Mouse (Mus musculus): Measurements from ENCODE around the gene Tmem59. TPM values are rescaled to one million over a fixed set of nuclear protein-coding genes. Genes with fewer than 3 reads are reported as not detected.

Gene Tmem59
- polyA plus RNA-seq, 1 experiment from 2014 or later, result 321 TPM

DNA sequence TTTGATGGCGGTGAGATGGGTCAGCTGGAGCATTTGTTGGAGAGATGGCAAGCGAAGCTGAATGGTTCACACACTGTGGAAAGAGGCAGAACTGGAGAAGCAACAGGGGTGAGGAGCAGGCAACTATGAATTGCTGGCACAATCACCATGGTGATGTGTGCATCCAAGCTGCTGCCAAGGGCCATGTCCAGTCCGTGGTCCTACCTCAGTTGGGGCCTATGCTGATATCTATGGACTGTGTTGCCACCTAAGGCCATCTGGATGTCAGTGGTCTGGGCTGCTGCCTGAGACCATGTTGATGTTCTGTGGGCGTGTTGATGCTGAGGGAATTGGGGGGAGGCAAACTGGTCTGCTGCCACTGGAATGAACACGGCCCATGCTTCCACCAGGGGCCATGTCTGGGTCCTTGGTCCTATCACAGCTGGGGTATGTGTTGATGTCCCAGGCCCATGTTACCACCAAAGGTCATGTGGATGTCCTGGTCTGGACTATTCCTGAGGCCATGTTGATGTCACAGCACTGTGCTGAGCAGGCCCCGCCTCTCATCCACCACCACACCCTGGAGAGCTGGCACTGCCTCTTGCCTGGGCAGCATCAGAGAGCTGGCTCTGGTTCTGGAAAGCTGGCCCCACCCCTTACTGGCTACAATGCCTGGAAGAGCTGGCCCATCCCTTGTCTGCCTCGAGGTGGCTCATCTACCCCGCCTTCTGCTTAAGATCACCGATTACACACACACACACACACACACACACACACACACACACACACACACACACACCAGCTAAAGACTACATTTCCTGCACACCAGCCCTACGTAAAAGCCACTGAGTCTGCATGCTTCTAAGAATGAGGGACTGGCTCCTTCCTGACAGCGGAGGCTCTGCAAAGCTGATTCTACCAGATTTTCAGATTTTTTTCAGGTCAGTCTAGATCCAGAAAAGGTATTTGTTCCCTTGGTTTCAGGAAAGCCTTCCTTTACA is 45.3 kb downstream of the Tmem59 start:
- Histone ChIP-seq H3K27me3 (ENCODE audit: insufficient read depth, low read length) (no peaks in the 10 kb centered on the region), H3K4me1 (ENCODE audit: insufficient read depth) (no peaks in the 10 kb centered on the region), H3K4me2 (no peak overlapping the region), H3K4me3 (ENCODE audit: low read depth, low read length) (no peak overlapping the region), H3K36me3 (ENCODE audit: insufficient read depth) (no peaks in the 10 kb centered on the region), H3K27ac (ENCODE audit: low read depth) (no peak overlapping the region), H3K9me3 (ENCODE audit: low read depth, low read length) (no peaks in the 10 kb centered on the region), H3K9ac (no peak overlapping the region)
- TF ChIP-seq CTCF (IDR thresholded peaks at IDR 0.05; ENCODE audit: low read depth), result no peak
- DNase-seq, result no peak
- no peak for ATAC-seq (ENCODE audit: insufficient read depth)
- WGBS, result 79% methylated on average over 11 of the region's 11 CpGs

DNA sequence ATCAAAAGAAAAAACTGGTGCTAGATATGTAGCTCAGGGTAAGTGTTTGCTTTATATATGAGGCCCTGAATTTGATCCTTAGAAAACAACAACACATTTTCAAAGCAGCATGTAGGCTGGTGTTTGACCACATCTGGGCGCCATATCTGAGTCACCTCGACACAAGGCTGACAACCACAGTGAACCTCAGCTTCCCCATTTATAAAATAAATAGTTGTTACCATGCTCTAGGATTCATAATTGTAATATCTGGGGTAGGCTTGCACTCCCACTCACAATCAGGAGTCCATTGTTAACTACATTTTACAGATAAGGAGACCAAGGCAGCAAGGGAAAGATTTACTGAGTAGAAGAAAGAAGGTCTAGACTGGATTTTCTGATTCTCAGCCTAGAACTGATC is 48.1 kb downstream of the Tmem59 start:
- Histone ChIP-seq H3K9ac (no peak overlapping the region), H3K9me3 (ENCODE audit: low read depth, low read length) (no peaks in the 10 kb centered on the region), H3K4me3 (ENCODE audit: low read depth, low read length) (no peak overlapping the region), H3K27me3 (ENCODE audit: insufficient read depth, low read length) (no peaks in the 10 kb centered on the region), H3K36me3 (ENCODE audit: insufficient read depth) (no peaks in the 10 kb centered on the region), H3K4me1 (ENCODE audit: insufficient read depth) (no peaks in the 10 kb centered on the region), H3K27ac (ENCODE audit: low read depth) (no peak overlapping the region), H3K4me2 (no peak overlapping the region)
- WGBS, result 70% methylated on average over 2 of the region's 2 CpGs
- no peak for ATAC-seq (ENCODE audit: insufficient read depth)
- no peak for DNase-seq
- TF ChIP-seq CTCF (IDR thresholded peaks at IDR 0.05; ENCODE audit: low read depth), result no peak

DNA sequence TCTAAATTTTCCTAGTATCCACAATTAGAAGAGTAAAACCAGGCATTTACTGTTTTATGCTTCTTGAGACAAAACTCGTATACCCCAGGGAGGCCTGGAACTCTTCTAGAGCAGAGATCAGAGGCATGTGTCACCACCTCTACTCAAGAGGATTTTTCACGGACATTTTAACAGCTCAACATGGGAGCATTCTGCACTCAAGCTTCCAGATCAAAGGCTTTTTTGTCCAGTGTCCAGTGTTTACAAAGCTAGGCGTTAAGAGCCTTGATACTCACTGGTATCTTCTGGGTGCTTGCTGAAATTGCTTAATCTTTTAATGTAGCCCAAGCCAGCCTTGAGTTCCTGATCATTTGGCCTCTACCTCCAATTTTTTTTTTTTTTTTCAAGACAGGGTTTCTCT is 54.0 kb downstream of the Tmem59 start:
- DNase-seq (no peak), ATAC-seq (ENCODE audit: insufficient read depth) (no peak)
- H3K27me3 ChIP-seq (ENCODE audit: insufficient read depth, low read length), result no peaks in the 10 kb centered on the region
- peaks cover 40% of the 10 kb centered on the region for H3K36me3 ChIP-seq (ENCODE audit: insufficient read depth)
- no peaks in the 10 kb centered on the region for H3K9me3 ChIP-seq (ENCODE audit: low read depth, low read length)
- H3K27ac ChIP-seq (ENCODE audit: low read depth), result no peak overlapping the region
- no peak overlapping the region for H3K9ac ChIP-seq
- H3K4me2 ChIP-seq, result no peak overlapping the region
- 28% methylated on average over 3 of the region's 3 CpGs for WGBS
- H3K4me1 ChIP-seq (ENCODE audit: insufficient read depth), result no peaks in the 10 kb centered on the region
- H3K4me3 ChIP-seq (ENCODE audit: low read depth, low read length), result no peak overlapping the region
- TF ChIP-seq CTCF (IDR thresholded peaks at IDR 0.05; ENCODE audit: low read depth), result no peak

- WGBS, result 81% methylated on average over 2 of the region's 2 CpGs
Observed at GRCm38 (mm10) chr4:107238253-107238652, 60.1 kb downstream of the Tmem59 start.

DNA sequence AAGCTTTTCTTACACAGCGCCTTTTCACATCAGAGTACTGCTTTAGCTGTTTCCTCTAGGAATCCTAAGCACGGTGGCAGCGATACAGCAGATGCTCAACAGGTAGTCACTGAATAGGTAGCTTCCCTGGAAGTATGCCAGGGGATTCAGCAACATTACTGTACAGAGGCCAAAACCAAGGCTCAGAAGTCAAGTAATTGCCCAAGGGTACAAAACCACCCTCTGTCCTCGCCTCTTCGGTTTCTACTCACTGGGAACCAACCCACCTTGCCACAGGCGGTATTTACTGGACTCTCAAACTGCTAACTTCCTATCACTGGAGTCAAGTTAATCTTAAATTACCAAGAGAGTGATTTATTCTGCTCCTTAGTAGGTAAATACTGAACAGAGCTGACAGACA is 62.0 kb downstream of the Tmem59 start:
- WGBS, result 94% methylated on average over 6 of the region's 6 CpGs
- H3K4me1 ChIP-seq (ENCODE audit: insufficient read depth), result 0 out of 2 replicates have a peak, but pooled peaks cover under 1% of the 10 kb centered on the region
- H3K27ac ChIP-seq (ENCODE audit: low read depth), result no peak overlapping the region
- H3K27me3 ChIP-seq (ENCODE audit: insufficient read depth, low read length), result no peaks in the 10 kb centered on the region
- no peak for DNase-seq
- TF ChIP-seq CTCF (IDR thresholded peaks at IDR 0.05; ENCODE audit: low read depth), result no peak
- no peak overlapping the region for H3K4me2 ChIP-seq
- peaks cover 70% of the 10 kb centered on the region for H3K36me3 ChIP-seq (ENCODE audit: insufficient read depth)
- no peak overlapping the region for H3K4me3 ChIP-seq (ENCODE audit: low read depth, low read length)
- no peak overlapping the region for H3K9ac ChIP-seq
- no peak for ATAC-seq (ENCODE audit: insufficient read depth)
- no peaks in the 10 kb centered on the region for H3K9me3 ChIP-seq (ENCODE audit: low read depth, low read length)

More at GRCm38 (mm10) chr4:107238253-107238652, 60.1 kb downstream of the Tmem59 start:
- H3K27ac ChIP-seq (ENCODE audit: low read depth), result no peak overlapping the region
- no peak overlapping the region for H3K4me3 ChIP-seq (ENCODE audit: low read depth, low read length)
- H3K27me3 ChIP-seq (ENCODE audit: insufficient read depth, low read length), result no peaks in the 10 kb centered on the region
- TF ChIP-seq CTCF (IDR thresholded peaks at IDR 0.05; ENCODE audit: low read depth), result no peak
- H3K9ac ChIP-seq, result no peak overlapping the region
- ATAC-seq (ENCODE audit: insufficient read depth) (no peak), DNase-seq (no peak)
- H3K9me3 ChIP-seq (ENCODE audit: low read depth, low read length), result no peaks in the 10 kb centered on the region
- H3K4me2 ChIP-seq, result no peak overlapping the region
- H3K36me3 ChIP-seq (ENCODE audit: insufficient read depth), result peaks cover 79% of the 10 kb centered on the region
- no peaks in the 10 kb centered on the region for H3K4me1 ChIP-seq (ENCODE audit: insufficient read depth)

DNA sequence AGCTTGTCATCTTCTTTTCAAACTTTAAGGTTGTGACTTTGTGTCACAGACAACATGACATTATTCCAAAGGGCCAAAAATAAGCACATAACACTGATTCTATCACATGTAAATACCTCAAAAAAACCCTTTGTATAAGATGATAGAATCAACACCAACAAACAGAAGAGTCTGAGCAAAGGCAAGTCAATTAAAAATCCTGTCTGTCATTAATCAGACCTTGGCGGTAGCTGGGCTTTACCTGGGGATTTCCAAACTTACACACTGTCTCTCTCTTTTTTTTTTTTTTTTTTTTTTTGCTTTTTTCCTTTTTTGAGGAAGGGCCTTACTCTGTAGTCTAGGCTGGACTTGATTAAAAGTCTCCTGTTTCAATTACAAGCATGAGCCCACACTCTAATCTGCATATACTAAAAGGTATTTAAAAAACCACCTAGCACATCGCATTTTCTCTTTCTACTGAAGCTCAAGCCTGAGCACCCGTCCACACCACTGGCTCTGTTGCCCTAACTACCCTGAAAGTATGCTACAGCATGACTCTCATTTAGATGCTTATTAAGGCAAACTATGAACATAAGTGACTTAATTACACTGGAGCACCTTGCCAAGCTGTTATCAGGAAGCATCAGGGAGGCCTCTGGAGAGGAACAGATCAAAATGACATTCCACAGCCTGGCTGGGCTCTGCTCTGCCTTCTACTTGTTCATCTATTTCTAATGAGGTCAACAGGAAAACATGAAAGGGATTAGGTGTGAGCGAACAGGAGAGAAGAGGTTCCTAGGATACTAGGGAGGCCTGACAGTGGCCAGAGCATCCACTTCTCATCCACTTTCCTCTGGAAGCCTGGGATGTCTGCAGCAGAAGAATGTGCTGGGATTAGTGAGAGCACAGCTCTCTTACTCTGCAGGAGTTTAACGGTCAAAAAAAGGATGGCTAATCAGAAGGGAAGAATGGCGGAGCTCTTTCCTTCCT is 65.5 kb downstream of the Tmem59 start:
- no peak for TF ChIP-seq CTCF (IDR thresholded peaks at IDR 0.05; ENCODE audit: low read depth)
- DNase-seq (no peak), ATAC-seq (ENCODE audit: insufficient read depth) (no peak)
- Histone ChIP-seq H3K9me3 (ENCODE audit: low read depth, low read length) (no peaks in the 10 kb centered on the region), H3K27ac (ENCODE audit: low read depth) (no peak overlapping the region), H3K4me3 (ENCODE audit: low read depth, low read length) (no peak overlapping the region), H3K4me1 (ENCODE audit: insufficient read depth) (peaks cover 7% of the 10 kb centered on the region; the same call in 1 of the 2 replicates), H3K27me3 (ENCODE audit: insufficient read depth, low read length) (no peaks in the 10 kb centered on the region), H3K9ac (no peak overlapping the region), H3K36me3 (ENCODE audit: insufficient read depth) (peaks cover 41% of the 10 kb centered on the region), H3K4me2 (no peak overlapping the region)
- WGBS, result 78% methylated on average over 6 of the region's 6 CpGs

Data from lung, embryonic 14.5 days (tissue).